Mouse (Mus musculus): ENCODE results near the gene Tlr4.

Gene Tlr4

GRCm38 (mm10) chr4:66828163-66828668 is 832 bp downstream of the Tlr4 start:
- H3K27me3 ChIP-seq (ENCODE audit: insufficient read depth, low read length), result no peaks in the 10 kb centered on the region
- H3K4me3 ChIP-seq (replicated peaks; ENCODE audit: low read length), result no peak overlapping the region
- no peaks in the 10 kb centered on the region for H3K4me1 ChIP-seq (replicated peaks; ENCODE audit: low read depth, low read length)
- no peaks in the 10 kb centered on the region for H3K36me3 ChIP-seq (ENCODE audit: insufficient read depth, low read length)
- no peaks in the 10 kb centered on the region for H3K9me3 ChIP-seq (ENCODE audit: low read length)
- TF ChIP-seq NANOG (IDR thresholded peaks at IDR 0.05; ENCODE audit: borderline replicate concordance, low read length) (no peak), CTCF (conservative IDR thresholded peaks at IDR 0.05; ENCODE audit: low read length) (no peak), POU5F1 (IDR thresholded peaks at IDR 0.05; ENCODE audit: borderline replicate concordance, low read length) (no peak)

GRCm38 (mm10) chr4:66828686-66829085 is 1.3 kb downstream of the Tlr4 start:
- Histone ChIP-seq H3K4me3 (replicated peaks; ENCODE audit: low read length) (no peak overlapping the region), H3K4me1 (replicated peaks; ENCODE audit: low read depth, low read length) (no peaks in the 10 kb centered on the region), H3K9me3 (ENCODE audit: low read length) (no peaks in the 10 kb centered on the region), H3K36me3 (ENCODE audit: insufficient read depth, low read length) (no peaks in the 10 kb centered on the region), H3K27me3 (ENCODE audit: insufficient read depth, low read length) (no peaks in the 10 kb centered on the region)
- TF ChIP-seq POU5F1 (IDR thresholded peaks at IDR 0.05; ENCODE audit: borderline replicate concordance, low read length), result no peak
- TF ChIP-seq NANOG (IDR thresholded peaks at IDR 0.05; ENCODE audit: borderline replicate concordance, low read length), result no peak
- TF ChIP-seq CTCF (conservative IDR thresholded peaks at IDR 0.05; ENCODE audit: low read length), result no peak

GRCm38 (mm10) chr4:66838071-66838470 is 10.7 kb downstream of the Tlr4 start:
- Histone ChIP-seq H3K36me3 (ENCODE audit: insufficient read depth, low read length) (no peaks in the 10 kb centered on the region), H3K4me1 (replicated peaks; ENCODE audit: low read depth, low read length) (no peaks in the 10 kb centered on the region), H3K4me3 (replicated peaks; ENCODE audit: low read length) (no peak overlapping the region), H3K9me3 (ENCODE audit: low read length) (no peaks in the 10 kb centered on the region), H3K27me3 (ENCODE audit: insufficient read depth, low read length) (no peaks in the 10 kb centered on the region)
- TF ChIP-seq CTCF (conservative IDR thresholded peaks at IDR 0.05; ENCODE audit: low read length) (no peak), NANOG (IDR thresholded peaks at IDR 0.05; ENCODE audit: borderline replicate concordance, low read length) (no peak), POU5F1 (IDR thresholded peaks at IDR 0.05; ENCODE audit: borderline replicate concordance, low read length) (no peak)

GRCm38 (mm10) chr4:66843255-66843654 is 15.9 kb downstream of the Tlr4 start:
- no peak for TF ChIP-seq CTCF (conservative IDR thresholded peaks at IDR 0.05; ENCODE audit: low read length)
- no peak for TF ChIP-seq NANOG (IDR thresholded peaks at IDR 0.05; ENCODE audit: borderline replicate concordance, low read length)
- no peak for TF ChIP-seq POU5F1 (IDR thresholded peaks at IDR 0.05; ENCODE audit: borderline replicate concordance, low read length)
- no peaks in the 10 kb centered on the region for H3K4me1 ChIP-seq (replicated peaks; ENCODE audit: low read depth, low read length)
- H3K27me3 ChIP-seq (ENCODE audit: insufficient read depth, low read length), result no peaks in the 10 kb centered on the region
- H3K36me3 ChIP-seq (ENCODE audit: insufficient read depth, low read length), result no peaks in the 10 kb centered on the region
- no peaks in the 10 kb centered on the region for H3K9me3 ChIP-seq (ENCODE audit: low read length)
- H3K4me3 ChIP-seq (replicated peaks; ENCODE audit: low read length), result no peak overlapping the region

GRCm38 (mm10) chr4:66852011-66852410 is 24.6 kb downstream of the Tlr4 start:
- Histone ChIP-seq H3K4me1 (replicated peaks; ENCODE audit: low read depth, low read length) (no peaks in the 10 kb centered on the region), H3K27me3 (ENCODE audit: insufficient read depth, low read length) (no peaks in the 10 kb centered on the region), H3K9me3 (ENCODE audit: low read length) (no peaks in the 10 kb centered on the region), H3K36me3 (ENCODE audit: insufficient read depth, low read length) (no peaks in the 10 kb centered on the region), H3K4me3 (replicated peaks; ENCODE audit: low read length) (no peak overlapping the region)
- TF ChIP-seq POU5F1 (IDR thresholded peaks at IDR 0.05; ENCODE audit: borderline replicate concordance, low read length) (no peak), NANOG (IDR thresholded peaks at IDR 0.05; ENCODE audit: borderline replicate concordance, low read length) (no peak)

GRCm38 (mm10) chr4:66856992-66857391 is 29.6 kb downstream of the Tlr4 start:
- Histone ChIP-seq H3K27me3 (ENCODE audit: insufficient read depth, low read length) (no peaks in the 10 kb centered on the region), H3K36me3 (ENCODE audit: insufficient read depth, low read length) (no peaks in the 10 kb centered on the region), H3K9me3 (ENCODE audit: low read length) (no peaks in the 10 kb centered on the region), H3K4me1 (replicated peaks; ENCODE audit: low read depth, low read length) (no peaks in the 10 kb centered on the region), H3K4me3 (replicated peaks; ENCODE audit: low read length) (no peak overlapping the region)
- no peak for TF ChIP-seq NANOG (IDR thresholded peaks at IDR 0.05; ENCODE audit: borderline replicate concordance, low read length)
- TF ChIP-seq CTCF (conservative IDR thresholded peaks at IDR 0.05; ENCODE audit: low read length), result no peak
- TF ChIP-seq POU5F1 (IDR thresholded peaks at IDR 0.05; ENCODE audit: borderline replicate concordance, low read length), result no peak

GRCm38 (mm10) chr4:66869919-66870318 is 42.5 kb downstream of the Tlr4 start:
- TF ChIP-seq POU5F1 (IDR thresholded peaks at IDR 0.05; ENCODE audit: borderline replicate concordance, low read length) (no peak), CTCF (conservative IDR thresholded peaks at IDR 0.05; ENCODE audit: low read length) (no peak), NANOG (IDR thresholded peaks at IDR 0.05; ENCODE audit: borderline replicate concordance, low read length) (no peak)
- Histone ChIP-seq H3K36me3 (ENCODE audit: insufficient read depth, low read length) (no peaks in the 10 kb centered on the region), H3K27me3 (ENCODE audit: insufficient read depth, low read length) (no peaks in the 10 kb centered on the region), H3K9me3 (ENCODE audit: low read length) (peaks cover 13% of the 10 kb centered on the region), H3K4me1 (replicated peaks; ENCODE audit: low read depth, low read length) (no peaks in the 10 kb centered on the region), H3K4me3 (replicated peaks; ENCODE audit: low read length) (no peak overlapping the region)

GRCm38 (mm10) chr4:66872026-66872425 is 44.6 kb downstream of the Tlr4 start:
- Histone ChIP-seq H3K4me3 (replicated peaks; ENCODE audit: low read length) (no peak overlapping the region), H3K4me1 (replicated peaks; ENCODE audit: low read depth, low read length) (no peaks in the 10 kb centered on the region), H3K27me3 (ENCODE audit: insufficient read depth, low read length) (no peaks in the 10 kb centered on the region), H3K36me3 (ENCODE audit: insufficient read depth, low read length) (no peaks in the 10 kb centered on the region), H3K9me3 (ENCODE audit: low read length) (peaks cover 13% of the 10 kb centered on the region)
- TF ChIP-seq CTCF (conservative IDR thresholded peaks at IDR 0.05; ENCODE audit: low read length) (no peak), NANOG (IDR thresholded peaks at IDR 0.05; ENCODE audit: borderline replicate concordance, low read length) (no peak), POU5F1 (IDR thresholded peaks at IDR 0.05; ENCODE audit: borderline replicate concordance, low read length) (no peak)

GRCm38 (mm10) chr4:66873342-66873741 is 46.0 kb downstream of the Tlr4 start:
- H3K4me1 ChIP-seq (replicated peaks; ENCODE audit: low read depth, low read length), result no peaks in the 10 kb centered on the region
- no peaks in the 10 kb centered on the region for H3K36me3 ChIP-seq (ENCODE audit: insufficient read depth, low read length)
- H3K9me3 ChIP-seq (ENCODE audit: low read length), result peaks cover 13% of the 10 kb centered on the region
- TF ChIP-seq NANOG (IDR thresholded peaks at IDR 0.05; ENCODE audit: borderline replicate concordance, low read length), result no peak
- no peak for TF ChIP-seq POU5F1 (IDR thresholded peaks at IDR 0.05; ENCODE audit: borderline replicate concordance, low read length)
- TF ChIP-seq CTCF (conservative IDR thresholded peaks at IDR 0.05; ENCODE audit: low read length), result no peak
- H3K27me3 ChIP-seq (ENCODE audit: insufficient read depth, low read length), result no peaks in the 10 kb centered on the region
- H3K4me3 ChIP-seq (replicated peaks; ENCODE audit: low read length), result no peak overlapping the region

Data from E14TG2a.4 (cell line).